Mouse (Mus musculus): ENCODE data around the gene Olfr1253. TPM values are rescaled to one million over a fixed set of nuclear protein-coding genes. Genes with fewer than 3 reads are reported as not detected.

Olfr1253 gene
- not detected in 2 replicates for polyA plus RNA-seq (2012; rRNA removed)

DNA sequence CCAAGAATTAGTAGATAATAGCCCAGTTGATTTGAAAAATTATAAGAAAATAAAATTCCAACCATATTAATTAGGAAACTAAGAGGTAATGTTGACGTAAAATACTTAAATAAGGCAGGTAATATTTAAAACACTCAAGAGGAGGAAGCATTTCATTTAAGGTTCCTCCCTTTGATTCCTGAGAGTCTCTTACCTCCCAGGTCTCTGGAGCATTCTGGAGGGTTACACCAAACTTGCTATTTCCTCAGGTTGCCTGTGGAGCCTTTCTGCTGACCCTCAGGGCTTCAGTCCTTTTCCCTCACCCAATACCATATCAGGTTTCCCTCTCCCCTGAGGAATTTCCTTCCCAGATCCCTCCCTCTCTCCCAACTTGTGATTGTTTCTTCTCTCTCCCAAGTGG is at the start of gene Olfr1253:
TSS of gene Olfr1253 (minus strand) at position 101 of the 400 bp plus-strand sequence.
- H3K4me1 ChIP-seq (ENCODE audit: control insufficient read depth, insufficient read depth, low read length) = no peaks in the 10 kb centered on the region
- DNase-seq = no peak
- WGBS = 88% methylated on average over 1 of the region's 1 CpGs
- no peak within 1 kb of the TSS for H3K4me3 ChIP-seq (replicated peaks; ENCODE audit: extremely low read depth, low read depth, low read length)
- TF ChIP-seq POLR2A (IDR thresholded peaks at IDR 0.05; ENCODE audit: borderline replicate concordance, extremely low read depth, low read depth, low read length) (no peak), CTCF (IDR thresholded peaks at IDR 0.05; ENCODE audit: insufficient read depth, low read length) (no peak)

DNA sequence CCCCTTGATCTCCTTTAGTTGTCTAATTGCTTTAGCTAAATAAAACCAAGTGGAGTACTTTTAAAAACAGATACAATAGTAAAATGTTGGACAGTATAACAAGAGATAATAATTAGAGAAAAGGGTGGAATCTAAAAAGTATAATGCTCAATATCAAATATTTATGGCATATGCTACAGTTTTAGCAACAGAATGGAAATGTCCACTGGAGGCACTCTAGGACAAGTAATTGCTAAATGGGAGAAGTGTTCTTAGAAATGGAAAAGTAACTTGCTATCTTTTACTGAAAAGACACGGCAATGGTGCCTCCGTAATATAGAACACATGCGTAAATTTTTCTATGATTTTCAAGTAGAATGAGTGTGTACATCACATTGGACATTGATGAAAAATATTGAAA is 42.7 kb upstream of the Olfr1253 start:
- no peak for TF ChIP-seq POLR2A (IDR thresholded peaks at IDR 0.05; ENCODE audit: borderline replicate concordance, extremely low read depth, low read depth, low read length)
- TF ChIP-seq CTCF (IDR thresholded peaks at IDR 0.05; ENCODE audit: insufficient read depth, low read length) = no peak
- DNase-seq = no peak
- Histone ChIP-seq H3K4me1 (ENCODE audit: control insufficient read depth, insufficient read depth, low read length) (no peaks in the 10 kb centered on the region), H3K4me3 (replicated peaks; ENCODE audit: extremely low read depth, low read depth, low read length) (no peak overlapping the region)
- 89% methylated on average over 3 of the region's 3 CpGs for WGBS

DNA sequence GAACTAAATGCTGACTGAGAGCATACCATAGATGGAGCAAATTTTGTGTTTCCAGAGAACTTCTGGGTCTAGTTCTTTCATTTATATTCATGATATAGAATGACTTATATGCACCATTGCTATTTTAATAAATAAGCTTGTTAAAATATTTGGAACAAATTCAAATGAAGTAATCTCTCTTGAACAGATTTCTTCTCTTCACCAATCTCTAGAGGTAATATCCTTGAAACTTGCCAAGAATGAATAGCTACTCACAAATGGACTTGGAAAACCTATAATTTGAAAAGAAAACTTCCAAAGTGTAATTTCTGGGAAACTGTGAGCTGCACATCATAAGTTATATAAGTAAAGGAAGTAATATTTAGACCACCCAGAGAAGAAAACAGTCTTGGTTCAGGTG is 36.6 kb upstream of the Olfr1253 start, which contains the start of gene Olfr1254:
TSS of gene Olfr1254 (minus strand) at position 101 of the 400 bp plus-strand sequence.
- no peaks in the 10 kb centered on the region for H3K4me1 ChIP-seq (ENCODE audit: control insufficient read depth, insufficient read depth, low read length)
- TF ChIP-seq CTCF (IDR thresholded peaks at IDR 0.05; ENCODE audit: insufficient read depth, low read length) (no peak), POLR2A (IDR thresholded peaks at IDR 0.05; ENCODE audit: borderline replicate concordance, extremely low read depth, low read depth, low read length) (no peak)
- DNase-seq = no peak
- no peak within 1 kb of the TSS for H3K4me3 ChIP-seq (replicated peaks; ENCODE audit: extremely low read depth, low read depth, low read length)

DNA sequence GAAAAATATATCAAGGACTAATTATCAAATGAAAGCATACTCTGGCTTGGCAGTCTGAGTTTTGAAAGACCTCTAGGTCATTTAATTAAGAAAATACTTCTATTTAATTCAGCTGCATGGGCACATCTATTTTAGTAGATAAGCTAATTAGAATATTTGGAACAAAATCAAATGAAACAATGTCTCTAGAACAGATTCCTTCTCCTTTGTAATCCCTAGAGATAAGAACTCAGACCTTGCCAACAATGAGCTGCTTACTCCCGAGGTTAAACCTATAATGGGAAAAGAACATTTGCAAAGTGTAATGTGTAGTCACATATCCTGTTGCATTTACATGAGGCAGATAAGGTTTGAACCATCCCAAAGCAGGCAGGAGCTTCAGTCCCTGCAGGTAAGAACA is 32.0 kb downstream of the Olfr1253 start, which contains the start of gene Olfr1252:
TSS of gene Olfr1252 (minus strand) at position 101 of the 400 bp plus-strand sequence.
- Histone ChIP-seq H3K4me1 (ENCODE audit: control insufficient read depth, insufficient read depth, low read length) (no peaks in the 10 kb centered on the region), H3K4me3 (replicated peaks; ENCODE audit: extremely low read depth, low read depth, low read length) (no peak within 1 kb of the TSS)
- TF ChIP-seq CTCF (IDR thresholded peaks at IDR 0.05; ENCODE audit: insufficient read depth, low read length) = no peak
- TF ChIP-seq POLR2A (IDR thresholded peaks at IDR 0.05; ENCODE audit: borderline replicate concordance, extremely low read depth, low read depth, low read length) = no peak
- 21% methylated on average over 1 of the region's 1 CpGs for WGBS
- DNase-seq = no peak

Other genes starting within 250 kb of the Olfr1253 start
- not detected in 2 replicates for gene Olfr1243, start 225.6 kb downstream of the Olfr1253 start, polyA plus RNA-seq (2012; rRNA removed)
- not detected in 2 replicates for gene Olfr1245, start 178.6 kb downstream of the Olfr1253 start, polyA plus RNA-seq (2012; rRNA removed)
- gene Olfr1246, start 163.9 kb downstream of the Olfr1253 start, polyA plus RNA-seq (2012; rRNA removed) = not detected in 2 replicates
- not detected in 2 replicates for gene Olfr1247, start 143.0 kb downstream of the Olfr1253 start, polyA plus RNA-seq (2012; rRNA removed)
- gene Olfr1248, start 138.8 kb downstream of the Olfr1253 start, polyA plus RNA-seq (2012; rRNA removed) = not detected in 2 replicates
- not detected in 2 replicates for gene Olfr1249, start 122.1 kb downstream of the Olfr1253 start, polyA plus RNA-seq (2012; rRNA removed)
- not detected in 2 replicates for gene Olfr1250, start 95.6 kb downstream of the Olfr1253 start, polyA plus RNA-seq (2012; rRNA removed)
- gene Olfr1251, start 85.2 kb downstream of the Olfr1253 start, polyA plus RNA-seq (2012; rRNA removed) = not detected in 2 replicates
- gene Olfr1252, start 32.1 kb downstream of the Olfr1253 start, polyA plus RNA-seq (2012; rRNA removed) = not detected in 2 replicates
- not detected in 2 replicates for gene Olfr1254, start 36.5 kb upstream of the Olfr1253 start, polyA plus RNA-seq (2012; rRNA removed)
- gene Olfr1255, start 55.0 kb upstream of the Olfr1253 start, polyA plus RNA-seq (2012; rRNA removed) = not detected in 2 replicates
- gene Olfr1256, start 84.5 kb upstream of the Olfr1253 start, polyA plus RNA-seq (2012; rRNA removed) = not detected in 2 replicates
- not detected in 2 replicates for gene Olfr48, start 91.1 kb upstream of the Olfr1253 start, polyA plus RNA-seq (2012; rRNA removed)
- not detected in 2 replicates for gene Olfr1257, start 121.3 kb upstream of the Olfr1253 start, polyA plus RNA-seq (2012; rRNA removed)
- not detected in 2 replicates for gene Olfr1258, start 170.2 kb upstream of the Olfr1253 start, polyA plus RNA-seq (2012; rRNA removed)
- gene Olfr1259, start 191.6 kb upstream of the Olfr1253 start, polyA plus RNA-seq (2012; rRNA removed) = not detected in 2 replicates
- gene Olfr1260, start 217.2 kb upstream of the Olfr1253 start, polyA plus RNA-seq (2012; rRNA removed) = not detected in 2 replicates
- gene Olfr1261, start 234.1 kb upstream of the Olfr1253 start, polyA plus RNA-seq (2012; rRNA removed) = not detected in 2 replicates
- not detected in 2 replicates for gene Olfr1262, start 243.1 kb upstream of the Olfr1253 start, polyA plus RNA-seq (2012; rRNA removed)

All from lung, adult 2 months (tissue).